Mouse (Mus musculus) heart, embryonic 16.5 days (tissue): ENCODE results near the gene Cfap161. TPM values are rescaled to one million over a fixed set of nuclear protein-coding genes. Genes with fewer than 3 reads are reported as not detected.

Source experiments
- ATAC-seq: fragments of 200-750 bp; cut with Nextera tagmentation; replicated peaks from 2 replicates; pipeline ENCODE4 v1.8.0; 2017; ENCODE audit warnings: moderate number of reproducible peaks; ENCODE audit not compliant: insufficient read depth, low FRiP score; ENCODE audit errors: extremely low read depth
- H3K27ac ChIP-seq: fragments of 300-500 bp; sonication (generic); 2 replicates; pipeline ENCODE4 v1.5.1; 2014; ENCODE audit warnings: mild to moderate bottlenecking, low read length, control low read depth, moderate library complexity
- H3K27me3 ChIP-seq: fragments of 300-500 bp; sonication (generic); 2 replicates; pipeline ENCODE4 v1.6.1; 2014; ENCODE audit warnings: low read length, mixed read lengths; ENCODE audit not compliant: control insufficient read depth, insufficient read depth
- H3K36me3 ChIP-seq: fragments of 300-500 bp; sonication (generic); 2 replicates; pipeline ENCODE4 v1.6.1; 2014; ENCODE audit not compliant: control insufficient read depth, insufficient read depth
- H3K4me1 ChIP-seq: fragments of 300-500 bp; sonication (generic); 2 replicates; pipeline ENCODE4 v1.6.1; 2014; ENCODE audit warnings: low read length, mixed read lengths; ENCODE audit not compliant: control insufficient read depth, insufficient read depth
- H3K4me2 ChIP-seq: fragments of 300-500 bp; sonication (generic); 2 replicates; pipeline ENCODE4 v1.6.1; 2014; ENCODE audit warnings: low read depth, mild to moderate bottlenecking, control low read depth, low read length
- H3K4me3 ChIP-seq: fragments of 300-500 bp; sonication (generic); 2 replicates; pipeline ENCODE4 v1.5.1; 2014; ENCODE audit warnings: mild to moderate bottlenecking, control low read depth, low read length
- H3K9ac ChIP-seq: fragments of 300-500 bp; sonication (generic); 2 replicates; pipeline ENCODE4 v1.6.1; 2014; ENCODE audit warnings: low read length, control low read depth
- H3K9me3 ChIP-seq: fragments of 300-500 bp; sonication (generic); replicated peaks from 2 replicates; pipeline ENCODE4 v1.6.1; 2016; ENCODE audit warnings: low read length; ENCODE audit not compliant: control insufficient read depth
- WGBS: fragments of 180-500 bp; shearing (Covaris S2); extraction: QIAGEN DNeasy Blood & Tissue Kit; methylation state at CpG from one replicate; pipeline ENCODE4 v1.1.7; 2014; 5-methylcytosine and 5-hydroxymethylcytosine counted together
- polyA plus RNA-seq: library from polyadenylated mRNA; unstranded; fragments of >200 nt; fragmentation: Nextera tagmentation; extraction: Ambion mirVana; gene quantifications from 2 replicates; pipeline ENCODE4 v1.2.1, GENCODE M21; 2015

Gene Cfap161
- polyA plus RNA-seq, 1 experiment from 2014 or later = 1.8 TPM

GRCm38 (mm10) chr7:83798004-83798403, 3.3 kb upstream of the Cfap161 start:
- Histone ChIP-seq H3K9ac (no peak overlapping the region), H3K27ac (no peak overlapping the region), H3K4me1 (peaks cover 17% of the 10 kb centered on the region), H3K36me3 (no peaks in the 10 kb centered on the region), H3K9me3 (no peaks in the 10 kb centered on the region), H3K27me3 (no peaks in the 10 kb centered on the region), H3K4me2 (no peak overlapping the region), H3K4me3 (no peak overlapping the region)
- no peak for ATAC-seq

- Histone ChIP-seq H3K4me3 (no peak overlapping the region), H3K4me2 (no peak overlapping the region), H3K27me3 (no peaks in the 10 kb centered on the region), H3K9me3 (no peaks in the 10 kb centered on the region), H3K9ac (no peak overlapping the region), H3K27ac (no peak overlapping the region), H3K36me3 (no peaks in the 10 kb centered on the region), H3K4me1 (peaks cover 13% of the 10 kb centered on the region)
- 78% methylated on average over 5 of the region's 5 CpGs for WGBS
- no peak for ATAC-seq
These were observed 1.5 kb upstream of the Cfap161 start for GRCm38 (mm10) chr7:83796177-83796576.

GRCm38 (mm10) chr7:83794006-83794683, 535 bp downstream of the Cfap161 start:
- peak overlapping the region; percentile 31; the same call in 1 of the 2 replicates for H3K4me2 ChIP-seq
- 27% methylated on average over 11 of the region's 11 CpGs for WGBS
- H3K36me3 ChIP-seq = no peaks in the 10 kb centered on the region
- peaks cover 9% of the 10 kb centered on the region for H3K4me1 ChIP-seq
- H3K4me3 ChIP-seq = no peak overlapping the region
- H3K9me3 ChIP-seq = no peaks in the 10 kb centered on the region
- ATAC-seq = no peak
- H3K27ac ChIP-seq = no peak overlapping the region
- no peak overlapping the region for H3K9ac ChIP-seq
- no peaks in the 10 kb centered on the region for H3K27me3 ChIP-seq

DNA sequence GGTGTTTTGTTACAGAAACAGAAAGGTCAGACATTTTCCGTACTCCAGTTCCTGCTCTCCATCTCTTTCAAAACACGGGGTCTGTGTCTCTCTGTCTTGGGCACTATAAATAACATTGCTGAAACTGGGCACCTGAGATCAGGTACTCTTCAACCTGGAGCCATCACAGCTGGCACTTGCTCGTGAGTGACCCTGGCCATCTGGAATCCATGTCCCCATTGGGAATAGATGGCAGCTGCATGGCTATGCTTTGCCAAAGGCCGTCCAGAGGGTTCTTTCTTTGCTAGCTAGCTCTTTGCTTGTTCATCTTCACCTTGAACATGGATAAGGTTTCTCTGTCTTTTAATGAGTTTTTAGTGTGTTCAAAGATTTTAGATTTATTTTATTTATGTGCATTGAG, 13.8 kb downstream of the Cfap161 start:
- Histone ChIP-seq H3K4me1 (no peaks in the 10 kb centered on the region), H3K4me3 (no peak overlapping the region), H3K36me3 (no peaks in the 10 kb centered on the region), H3K9ac (no peak overlapping the region), H3K9me3 (no peaks in the 10 kb centered on the region), H3K27ac (no peak overlapping the region), H3K27me3 (no peaks in the 10 kb centered on the region), H3K4me2 (no peak overlapping the region)
- no peak for ATAC-seq
- 83% methylated on average over 4 of the region's 4 CpGs for WGBS

DNA sequence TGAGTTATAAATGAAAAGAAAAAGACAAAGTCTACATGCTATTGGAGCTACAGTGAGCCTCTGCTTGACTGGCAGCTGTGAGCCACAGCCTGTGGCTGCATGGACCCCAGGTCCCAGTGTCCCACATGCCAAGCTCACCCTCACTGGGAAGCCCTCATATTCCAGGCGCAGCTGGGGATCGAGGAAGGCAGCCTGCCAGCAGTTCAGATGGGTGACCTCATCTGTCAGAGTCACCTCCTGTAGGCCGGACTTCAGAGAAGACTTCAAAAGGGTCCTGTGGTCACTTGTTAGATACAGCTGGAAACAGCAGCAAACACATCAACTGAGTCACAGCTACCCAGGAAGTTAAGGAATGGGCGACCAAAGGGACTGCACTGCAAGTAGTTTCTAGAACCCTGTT, 14.7 kb downstream of the Cfap161 start:
- WGBS = 36% methylated on average over 4 of the region's 4 CpGs
- no peak for ATAC-seq

GRCm38 (mm10) chr7:83779028-83779427, 15.7 kb downstream of the Cfap161 start:
- H3K4me2 ChIP-seq = no peak overlapping the region
- no peak overlapping the region for H3K4me3 ChIP-seq
- H3K36me3 ChIP-seq = no peaks in the 10 kb centered on the region
- ATAC-seq = no peak
- H3K4me1 ChIP-seq = no peaks in the 10 kb centered on the region
- no peak overlapping the region for H3K9ac ChIP-seq
- H3K27ac ChIP-seq = no peak overlapping the region
- no peaks in the 10 kb centered on the region for H3K27me3 ChIP-seq
- WGBS = 70% methylated on average over 2 of the region's 2 CpGs
- H3K9me3 ChIP-seq = no peaks in the 10 kb centered on the region

More for the DNA sequence above, 14.7 kb downstream of the Cfap161 start:
- Histone ChIP-seq H3K27ac (no peak overlapping the region), H3K4me1 (no peaks in the 10 kb centered on the region), H3K4me2 (no peak overlapping the region), H3K9ac (no peak overlapping the region), H3K27me3 (no peaks in the 10 kb centered on the region), H3K9me3 (no peaks in the 10 kb centered on the region), H3K36me3 (no peaks in the 10 kb centered on the region), H3K4me3 (no peak overlapping the region)

- Histone ChIP-seq H3K4me1 (no peaks in the 10 kb centered on the region), H3K4me2 (no peak overlapping the region), H3K4me3 (no peak overlapping the region), H3K9ac (no peak overlapping the region), H3K27me3 (no peaks in the 10 kb centered on the region), H3K36me3 (no peaks in the 10 kb centered on the region), H3K27ac (no peak overlapping the region), H3K9me3 (no peaks in the 10 kb centered on the region)
- 73% methylated on average over 2 of the region's 2 CpGs for WGBS
- ATAC-seq = no peak
These were observed 16.2 kb downstream of the Cfap161 start for GRCm38 (mm10) chr7:83778516-83778915.

DNA sequence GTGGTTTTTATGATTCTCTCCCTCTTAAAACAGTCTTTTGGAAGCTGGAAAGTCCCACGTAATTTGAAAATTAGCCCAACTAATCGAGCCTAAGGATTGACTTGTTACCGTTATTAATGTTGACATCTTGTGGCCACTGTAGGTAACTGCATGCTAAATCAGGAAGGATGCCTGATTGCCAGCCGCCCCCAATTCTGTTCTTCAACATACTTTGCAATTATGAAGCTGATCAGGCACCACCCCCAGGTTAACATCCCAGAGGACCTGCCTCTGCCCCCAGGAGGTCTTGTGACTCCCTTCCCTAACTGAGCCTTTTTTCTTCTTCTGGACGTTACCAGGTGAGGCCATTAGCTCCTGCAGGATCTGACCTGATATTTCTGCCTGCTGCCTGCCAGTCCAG, 20.0 kb downstream of the Cfap161 start:
- Histone ChIP-seq H3K4me3 (no peak overlapping the region), H3K36me3 (no peaks in the 10 kb centered on the region), H3K9me3 (no peaks in the 10 kb centered on the region), H3K9ac (no peak overlapping the region), H3K4me1 (no peaks in the 10 kb centered on the region), H3K27me3 (no peaks in the 10 kb centered on the region), H3K4me2 (no peak overlapping the region), H3K27ac (no peak overlapping the region)
- 24% methylated on average over 5 of the region's 5 CpGs for WGBS
- no peak for ATAC-seq

DNA sequence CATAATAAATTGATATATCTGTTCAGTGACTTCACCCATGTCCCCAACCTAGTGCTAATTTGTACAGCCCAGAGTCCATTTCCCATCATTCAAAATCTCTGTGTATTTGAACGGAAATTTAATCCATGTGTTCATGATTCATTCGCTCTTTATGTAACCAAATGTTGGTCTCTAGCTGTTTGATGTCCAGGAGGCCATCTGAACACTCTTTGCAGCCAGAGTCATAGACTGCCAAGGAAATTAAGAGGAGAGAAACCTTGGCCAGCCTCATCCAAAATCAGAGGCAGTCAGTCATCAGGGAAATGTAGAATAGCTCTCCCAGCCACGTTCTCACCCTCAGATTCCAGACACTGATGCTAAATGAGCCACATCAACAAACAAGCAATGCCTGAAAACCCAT, 31.0 kb downstream of the Cfap161 start:
- Histone ChIP-seq H3K27ac (no peak overlapping the region), H3K9ac (no peak overlapping the region), H3K9me3 (no peaks in the 10 kb centered on the region), H3K4me3 (no peak overlapping the region), H3K4me1 (no peaks in the 10 kb centered on the region), H3K27me3 (no peaks in the 10 kb centered on the region), H3K36me3 (no peaks in the 10 kb centered on the region), H3K4me2 (no peak overlapping the region)
- 60% methylated on average over 3 of the region's 3 CpGs for WGBS
- no peak for ATAC-seq
